Mouse (Mus musculus) heart, embryonic 16.5 days (tissue): Measurements from ENCODE around the gene Hdac4. TPM values are rescaled to one million over a fixed set of nuclear protein-coding genes. Genes with fewer than 3 reads are reported as not detected.

ENCODE experiments used
- ATAC-seq: fragments of 200-750 bp; cut with Nextera tagmentation; replicated peaks from 2 replicates; pipeline ENCODE4 v1.8.0; 2017; ENCODE audit warnings: moderate number of reproducible peaks; ENCODE audit not compliant: insufficient read depth, low FRiP score; ENCODE audit errors: extremely low read depth
- H3K27ac ChIP-seq: fragments of 300-500 bp; sonication (generic); 2 replicates; pipeline ENCODE4 v1.5.1; 2014; ENCODE audit warnings: mild to moderate bottlenecking, low read length, control low read depth, moderate library complexity
- H3K27me3 ChIP-seq: fragments of 300-500 bp; sonication (generic); 2 replicates; pipeline ENCODE4 v1.6.1; 2014; ENCODE audit warnings: low read length, mixed read lengths; ENCODE audit not compliant: control insufficient read depth, insufficient read depth
- H3K36me3 ChIP-seq: fragments of 300-500 bp; sonication (generic); 2 replicates; pipeline ENCODE4 v1.6.1; 2014; ENCODE audit not compliant: control insufficient read depth, insufficient read depth
- H3K4me1 ChIP-seq: fragments of 300-500 bp; sonication (generic); 2 replicates; pipeline ENCODE4 v1.6.1; 2014; ENCODE audit warnings: low read length, mixed read lengths; ENCODE audit not compliant: control insufficient read depth, insufficient read depth
- H3K4me2 ChIP-seq: fragments of 300-500 bp; sonication (generic); 2 replicates; pipeline ENCODE4 v1.6.1; 2014; ENCODE audit warnings: low read depth, mild to moderate bottlenecking, control low read depth, low read length
- H3K4me3 ChIP-seq: fragments of 300-500 bp; sonication (generic); 2 replicates; pipeline ENCODE4 v1.5.1; 2014; ENCODE audit warnings: mild to moderate bottlenecking, control low read depth, low read length
- H3K9ac ChIP-seq: fragments of 300-500 bp; sonication (generic); 2 replicates; pipeline ENCODE4 v1.6.1; 2014; ENCODE audit warnings: low read length, control low read depth
- H3K9me3 ChIP-seq: fragments of 300-500 bp; sonication (generic); replicated peaks from 2 replicates; pipeline ENCODE4 v1.6.1; 2016; ENCODE audit warnings: low read length; ENCODE audit not compliant: control insufficient read depth
- WGBS: fragments of 180-500 bp; shearing (Covaris S2); extraction: QIAGEN DNeasy Blood & Tissue Kit; methylation state at CpG from one replicate; pipeline ENCODE4 v1.1.7; 2014; 5-methylcytosine and 5-hydroxymethylcytosine counted together
- polyA plus RNA-seq: library from polyadenylated mRNA; unstranded; fragments of >200 nt; fragmentation: Nextera tagmentation; extraction: Ambion mirVana; gene quantifications from 2 replicates; pipeline ENCODE4 v1.2.1, GENCODE M21; 2015

Gene Hdac4
- polyA plus RNA-seq, 1 experiment from 2014 or later = 18.1 TPM

DNA sequence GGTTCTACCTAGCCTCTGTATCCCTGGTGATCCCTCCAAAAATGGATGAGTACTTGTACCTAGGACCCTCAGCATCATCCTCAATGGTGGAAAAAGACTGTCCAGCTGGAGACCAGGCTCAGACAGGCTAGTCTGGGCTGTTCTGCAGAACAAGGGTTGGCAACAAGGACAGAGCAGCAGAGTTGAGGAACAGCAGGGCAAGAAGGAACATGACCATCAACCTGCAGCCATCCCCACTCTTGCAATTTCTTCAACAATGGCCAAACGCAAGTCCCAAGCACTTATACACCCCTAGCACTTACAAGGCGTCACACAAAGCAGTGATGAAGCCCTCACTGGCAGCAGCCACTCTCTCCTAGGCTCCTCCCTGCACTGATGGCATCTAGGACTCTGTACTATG is 108.2 kb downstream of the Hdac4 start:
- H3K27me3 ChIP-seq = no peaks in the 10 kb centered on the region
- H3K4me1 ChIP-seq = peaks cover 43% of the 10 kb centered on the region
- ATAC-seq = no peak
- no peaks in the 10 kb centered on the region for H3K9me3 ChIP-seq
- no peak overlapping the region for H3K9ac ChIP-seq
- H3K27ac ChIP-seq = no peak overlapping the region
- no peak overlapping the region for H3K4me2 ChIP-seq
- H3K4me3 ChIP-seq = no peak overlapping the region
- H3K36me3 ChIP-seq = no peaks in the 10 kb centered on the region; the same call in 1 of the 2 replicates
- 69% methylated on average over 2 of the region's 2 CpGs for WGBS

DNA sequence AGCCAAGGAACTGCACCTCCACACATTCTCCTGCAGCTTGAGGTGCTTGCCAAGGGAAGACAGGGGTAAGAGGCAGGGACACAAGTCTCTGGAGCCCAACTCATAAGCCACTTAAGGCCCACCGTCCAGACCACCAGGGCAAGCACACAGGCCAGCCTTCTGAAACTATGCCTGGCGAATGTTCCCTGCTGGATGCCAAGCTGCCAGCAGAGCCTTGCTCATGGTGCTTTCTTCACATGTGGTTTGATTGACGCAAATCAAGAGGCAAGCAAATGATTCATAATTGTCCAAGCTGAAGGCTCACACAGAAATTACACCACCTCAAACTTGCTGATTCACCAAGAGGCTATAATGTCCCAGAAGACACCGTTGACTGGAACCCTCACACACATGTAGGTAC is 108.7 kb downstream of the Hdac4 start:
- Histone ChIP-seq H3K27ac (peak overlapping the region; percentile 25; the same call in 1 of the 2 replicates), H3K4me1 (peaks cover 48% of the 10 kb centered on the region)

GRCm38 (mm10) chr1:92086277-92086813 is 109.2 kb downstream of the Hdac4 start:
- no peak overlapping the region for H3K4me2 ChIP-seq
- H3K4me3 ChIP-seq = no peak overlapping the region
- H3K4me1 ChIP-seq = peaks cover 48% of the 10 kb centered on the region
- peak overlapping the region; percentile 25; the same call in 1 of the 2 replicates for H3K27ac ChIP-seq
- no peaks in the 10 kb centered on the region for H3K27me3 ChIP-seq
- no peaks in the 10 kb centered on the region; the same call in 1 of the 2 replicates for H3K36me3 ChIP-seq
- ATAC-seq = no peak
- no peak overlapping the region for H3K9ac ChIP-seq
- H3K9me3 ChIP-seq = no peaks in the 10 kb centered on the region
- WGBS = 67% methylated on average over 1 of the region's 1 CpGs

More for the DNA sequence above, 108.7 kb downstream of the Hdac4 start:
- Histone ChIP-seq H3K9ac (no peak overlapping the region), H3K4me3 (no peak overlapping the region), H3K27me3 (no peaks in the 10 kb centered on the region), H3K36me3 (no peaks in the 10 kb centered on the region; the same call in 1 of the 2 replicates), H3K9me3 (no peaks in the 10 kb centered on the region), H3K4me2 (no peak overlapping the region)
- 78% methylated on average over 4 of the region's 4 CpGs for WGBS
- ATAC-seq = no peak

GRCm38 (mm10) chr1:92084738-92085137 is 110.8 kb downstream of the Hdac4 start:
- ATAC-seq = no peak
- Histone ChIP-seq H3K4me2 (no peak overlapping the region), H3K4me1 (peaks cover 56% of the 10 kb centered on the region), H3K27me3 (no peaks in the 10 kb centered on the region), H3K9me3 (no peaks in the 10 kb centered on the region), H3K9ac (no peak overlapping the region), H3K4me3 (no peak overlapping the region), H3K36me3 (no peaks in the 10 kb centered on the region), H3K27ac (no peak overlapping the region)
- 97% methylated on average over 2 of the region's 2 CpGs for WGBS

DNA sequence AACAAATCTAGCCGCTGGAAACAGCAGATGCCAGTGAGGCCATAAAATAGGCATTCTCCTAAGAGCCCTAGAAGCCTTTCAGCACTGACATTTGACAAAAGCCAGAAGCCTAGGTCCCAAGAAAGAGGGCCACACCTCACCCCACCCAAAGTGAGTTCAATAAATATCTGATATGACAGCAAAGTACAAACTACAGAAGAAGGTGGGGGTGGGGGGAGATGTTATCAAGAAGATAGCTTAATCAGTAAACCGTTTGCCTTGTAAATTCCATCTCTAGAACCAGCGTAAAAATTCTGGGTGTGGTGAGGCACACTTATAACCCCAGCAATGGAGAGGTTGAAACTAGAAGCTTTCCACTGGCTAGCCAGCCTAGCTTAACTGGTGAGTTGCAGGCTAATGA is 111.5 kb downstream of the Hdac4 start:
- no peak for ATAC-seq
- peak overlapping the region; percentile 4; the same call in 1 of the 2 replicates for H3K4me2 ChIP-seq

GRCm38 (mm10) chr1:92082837-92083541 is 112.5 kb downstream of the Hdac4 start:
- whole genome bisulfite sequencing = 58% methylated on average over 6 of the region's 6 CpGs
- Histone ChIP-seq H3K9ac (no peak overlapping the region), H3K27me3 (no peaks in the 10 kb centered on the region), H3K4me3 (no peak overlapping the region), H3K27ac (peak overlapping the region; percentile 64), H3K4me1 (peaks cover 57% of the 10 kb centered on the region), H3K9me3 (no peaks in the 10 kb centered on the region), H3K4me2 (peak overlapping the region; percentile 1; the same call in 1 of the 2 replicates), H3K36me3 (no peaks in the 10 kb centered on the region)
- ATAC-seq = no peak

More for the DNA sequence above, 111.5 kb downstream of the Hdac4 start:
- H3K4me1 ChIP-seq = peaks cover 57% of the 10 kb centered on the region
- no peaks in the 10 kb centered on the region for H3K27me3 ChIP-seq
- H3K4me3 ChIP-seq = no peak overlapping the region
- H3K36me3 ChIP-seq = no peaks in the 10 kb centered on the region
- H3K9me3 ChIP-seq = no peaks in the 10 kb centered on the region
- H3K9ac ChIP-seq = no peak overlapping the region
- peak overlapping the region; percentile 64 for H3K27ac ChIP-seq
- 17% methylated on average over 3 of the region's 3 CpGs for WGBS

DNA sequence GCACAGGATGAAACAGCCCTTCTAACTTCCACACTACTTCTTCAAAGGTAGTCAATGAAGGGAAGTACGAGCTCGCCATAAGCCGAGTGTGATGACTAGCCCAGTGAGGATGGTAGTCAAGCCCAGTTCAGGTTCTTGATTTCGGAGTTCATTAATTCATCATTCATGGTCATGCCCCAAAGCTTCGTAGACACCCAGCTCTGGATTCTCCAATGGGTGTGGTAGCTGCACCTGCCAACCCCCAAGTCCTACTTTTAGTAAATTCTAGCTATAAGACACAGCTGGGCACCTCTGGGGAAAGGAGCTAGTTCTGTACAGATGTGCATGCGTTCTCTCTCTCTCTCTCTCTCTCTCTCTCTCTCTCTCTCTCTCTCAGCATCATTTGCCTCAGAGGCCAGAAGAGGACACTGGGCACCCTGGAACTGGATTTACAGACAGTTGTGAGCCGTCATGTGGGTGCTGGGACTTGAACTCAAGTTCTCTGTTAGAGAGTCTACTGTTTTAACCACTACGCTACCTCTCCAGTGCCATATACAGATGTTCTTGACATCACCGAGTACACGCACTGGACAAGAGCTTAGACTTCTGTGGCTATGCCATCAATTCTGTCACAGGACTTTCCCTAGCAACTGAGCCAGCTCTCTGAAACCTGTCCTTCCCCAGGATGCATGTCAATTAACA is 113.2 kb downstream of the Hdac4 start:
- Histone ChIP-seq H3K27ac (no peak overlapping the region; the same call in 1 of the 2 replicates), H3K36me3 (no peaks in the 10 kb centered on the region), H3K4me1 (peaks cover 51% of the 10 kb centered on the region), H3K9me3 (no peaks in the 10 kb centered on the region), H3K9ac (no peak overlapping the region), H3K4me2 (peak overlapping the region; percentile 1; the same call in 1 of the 2 replicates), H3K27me3 (no peaks in the 10 kb centered on the region), H3K4me3 (no peak overlapping the region)
- 91% methylated on average over 10 of the region's 10 CpGs for WGBS
- ATAC-seq = no peak

DNA sequence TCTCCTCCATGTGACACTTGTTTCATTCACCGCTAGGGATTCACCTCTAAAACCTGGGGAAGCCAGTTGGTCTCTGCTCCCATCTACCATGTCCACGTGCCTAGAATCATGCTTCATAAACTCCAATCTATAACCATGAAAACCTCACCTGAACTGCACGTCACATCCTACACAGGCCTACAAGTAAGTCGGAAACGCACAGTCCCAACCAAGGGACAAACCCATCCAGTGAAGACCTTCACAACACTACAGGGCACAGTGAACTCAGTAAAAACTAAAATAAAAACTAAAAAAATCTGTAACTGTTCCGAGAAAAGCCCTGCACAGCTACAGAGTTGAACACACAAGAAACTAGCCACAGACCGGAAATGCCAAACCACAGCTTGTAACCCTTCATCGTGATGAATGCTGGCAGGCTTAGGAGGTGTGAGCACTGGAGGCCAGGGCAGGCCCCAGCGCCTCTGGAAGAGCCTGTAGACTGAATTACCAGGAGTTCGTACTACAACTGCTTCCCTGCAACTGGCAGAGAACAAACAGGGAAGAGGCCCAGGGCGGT is 115.4 kb downstream of the Hdac4 start:
- ATAC-seq = no peak
- H3K36me3 ChIP-seq = no peaks in the 10 kb centered on the region
- no peak overlapping the region for H3K4me2 ChIP-seq
- H3K4me1 ChIP-seq = peaks cover 46% of the 10 kb centered on the region
- H3K9me3 ChIP-seq = no peaks in the 10 kb centered on the region
- H3K9ac ChIP-seq = no peak overlapping the region
- no peak overlapping the region for H3K4me3 ChIP-seq
- no peaks in the 10 kb centered on the region for H3K27me3 ChIP-seq
- no peak overlapping the region for H3K27ac ChIP-seq
- WGBS = 70% methylated on average over 11 of the region's 11 CpGs
